Mouse (Mus musculus): Measurements from ENCODE around the gene Mgmt.
A peak's percentile ranks its signal among the peaks of the same experiment; 100 is the strongest.

Gene Mgmt

DNA sequence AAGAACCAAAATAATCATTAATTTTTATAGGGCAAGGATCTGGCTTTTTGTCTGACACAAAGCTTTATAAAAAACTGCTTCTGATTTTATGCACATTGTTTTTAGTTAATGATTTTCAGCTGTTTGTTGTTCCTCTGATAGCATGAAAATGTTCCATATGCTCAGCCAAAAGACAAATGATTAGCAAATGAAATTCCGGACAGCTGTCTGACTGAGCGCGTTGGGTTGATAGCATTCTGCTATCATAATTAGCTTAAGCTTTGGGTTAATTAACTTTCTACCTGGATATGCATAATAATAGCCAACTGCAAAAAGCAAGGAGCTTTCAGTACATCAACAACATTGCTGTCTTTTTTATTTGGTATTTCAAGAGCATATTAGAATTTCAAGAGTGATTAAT lies 108.0 kb downstream of the Mgmt start:
- DNase-seq (ENCODE audit: low spot score) = no peak

DNA sequence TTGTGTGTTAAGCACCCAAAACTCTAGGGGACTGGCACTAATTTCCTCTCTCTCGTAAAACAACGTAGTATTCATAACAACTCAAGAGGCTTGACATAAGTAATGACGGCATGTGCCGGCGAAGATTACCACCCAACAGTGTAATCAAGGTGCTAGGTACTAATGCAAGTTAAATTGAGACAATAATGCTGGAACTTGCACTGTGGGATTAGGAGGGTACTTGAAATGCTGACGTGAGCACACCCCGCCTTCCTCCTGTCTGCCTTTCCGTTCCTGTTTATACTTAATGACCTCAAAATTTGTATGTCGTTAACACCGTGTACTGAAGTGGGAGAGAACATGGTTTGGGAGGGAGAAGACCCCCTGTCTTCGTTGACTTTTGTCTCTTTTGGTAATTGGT lies 110.9 kb downstream of the Mgmt start:
- no peak for DNase-seq (ENCODE audit: low spot score)

DNA sequence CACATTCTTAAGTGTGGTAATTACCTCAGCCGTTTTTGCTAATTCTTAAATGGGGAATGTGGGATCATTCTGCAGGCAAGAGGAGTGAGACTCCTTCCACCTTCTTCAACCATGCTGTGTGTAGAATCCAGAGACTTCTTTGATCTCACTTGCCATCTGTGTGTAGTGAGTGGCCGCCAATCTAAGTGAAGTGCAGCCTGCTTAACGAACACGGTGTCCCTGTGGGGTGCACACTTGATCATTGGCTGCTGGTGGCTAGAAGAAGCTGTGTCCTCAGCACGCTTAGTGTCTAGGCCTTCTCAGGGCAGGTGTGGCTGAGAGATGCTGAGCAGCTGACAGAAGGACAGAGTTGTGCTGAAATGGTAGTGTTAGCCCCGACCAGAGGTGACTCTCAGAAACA lies 113.9 kb downstream of the Mgmt start:
- no peak for DNase-seq (ENCODE audit: low spot score)

DNA sequence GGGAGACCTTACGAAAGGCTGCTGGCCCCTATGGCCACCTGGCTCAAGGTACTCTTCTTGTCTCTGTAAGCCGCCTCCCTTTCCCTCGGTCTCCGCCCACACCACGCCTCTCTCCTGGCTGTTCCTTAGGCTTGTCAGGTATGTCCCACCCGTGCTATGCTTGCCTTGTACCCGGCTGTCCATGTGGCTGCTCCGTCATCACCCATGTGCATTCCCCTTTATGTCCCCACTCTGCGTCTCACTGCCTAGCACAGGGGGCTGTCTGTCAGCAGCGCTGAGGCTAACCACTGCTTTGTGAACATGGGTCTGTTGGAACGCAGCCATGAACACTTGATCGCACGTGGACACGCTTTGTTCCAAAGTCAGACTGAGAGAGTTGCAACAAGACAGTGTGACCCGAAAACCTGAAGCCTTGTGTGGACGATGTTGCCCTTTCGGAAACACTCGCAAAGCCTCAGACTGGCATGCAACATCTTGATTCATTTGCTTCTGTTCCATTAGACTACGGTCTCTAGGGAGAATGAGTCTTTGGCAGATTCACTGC lies 115.4 kb downstream of the Mgmt start:
- no peak for DNase-seq (ENCODE audit: low spot score)

DNA sequence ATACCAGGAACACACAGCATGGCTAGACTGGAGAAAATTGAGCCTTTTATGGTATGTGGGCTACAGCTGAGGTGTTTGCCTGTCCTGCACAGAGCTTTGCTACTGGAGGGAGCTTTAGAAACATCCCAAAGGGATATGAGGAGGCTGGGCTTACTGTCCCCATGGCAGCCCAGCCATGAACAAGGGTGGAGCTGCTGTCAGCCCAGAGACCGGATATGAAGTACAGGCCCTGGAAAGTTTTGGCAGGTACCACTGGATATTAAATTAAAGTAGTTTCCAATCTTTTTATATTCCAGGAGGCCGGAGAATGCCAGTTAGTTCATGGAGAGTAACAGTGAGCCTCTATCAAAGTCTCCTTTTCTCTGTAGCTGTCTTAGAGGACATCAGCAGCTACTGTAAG lies 116.0 kb downstream of the Mgmt start:
- no peak for DNase-seq (ENCODE audit: low spot score)

DNA sequence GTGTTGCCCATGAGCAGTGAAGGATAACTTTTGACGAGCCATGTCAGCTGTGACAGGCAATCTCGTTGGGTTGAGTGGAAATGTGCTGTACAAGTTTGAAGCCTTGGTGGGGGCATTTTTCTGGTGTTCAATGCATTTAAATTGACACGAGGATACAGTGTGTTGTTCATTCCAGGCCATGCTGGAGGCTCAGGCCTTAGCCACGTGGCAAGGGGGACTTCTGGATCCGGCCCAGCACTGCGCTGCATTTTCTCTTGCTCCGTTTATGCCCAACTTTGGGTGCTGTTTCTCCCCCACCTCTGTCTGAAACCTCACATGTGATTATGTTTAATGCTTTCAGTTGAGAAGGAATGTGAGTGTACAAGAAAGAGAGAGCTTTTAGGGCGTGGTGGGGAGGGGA lies 118.3 kb downstream of the Mgmt start:
- DNase-seq (ENCODE audit: low spot score) = no peak

DNA sequence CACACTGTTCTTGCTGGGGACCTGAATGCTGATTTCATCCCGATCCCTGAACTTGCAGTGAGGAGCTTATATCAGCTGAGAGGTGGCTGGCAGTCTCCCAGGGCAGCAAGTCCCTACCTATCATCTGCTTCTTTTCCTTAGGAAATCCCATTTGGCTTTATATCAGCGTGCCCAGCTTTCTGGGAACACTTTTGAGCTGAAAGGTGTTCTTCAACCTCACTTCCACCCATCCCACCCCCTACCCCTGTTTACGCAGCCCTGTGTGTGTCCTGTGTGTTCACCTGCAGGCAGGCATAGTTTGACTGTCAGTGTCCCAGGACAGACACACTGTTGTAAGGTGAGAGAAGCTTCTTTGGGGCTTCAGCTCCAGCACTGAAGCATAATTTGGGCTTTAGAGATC lies 119.0 kb downstream of the Mgmt start:
- DNase-seq (ENCODE audit: low spot score) = no peak

DNA sequence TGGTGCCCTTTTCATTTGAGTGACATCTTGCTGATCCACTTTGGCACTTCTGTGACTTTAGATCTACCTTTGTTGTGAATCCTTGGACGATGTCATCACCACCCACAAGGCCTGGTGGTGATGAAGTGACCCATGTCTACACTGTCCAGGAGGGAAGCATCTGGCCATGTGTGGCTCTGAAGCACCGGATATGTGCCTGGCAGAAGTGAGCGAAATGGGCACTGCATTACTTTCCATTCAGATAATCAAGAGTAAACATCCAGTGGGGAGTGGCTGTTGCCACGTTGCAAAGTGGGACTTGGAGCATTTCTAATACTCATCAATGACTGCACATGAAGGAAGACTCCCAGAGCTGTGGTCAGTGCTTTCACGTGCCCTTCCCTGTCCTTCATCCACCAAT lies 124.2 kb downstream of the Mgmt start:
- DNase-seq (ENCODE audit: low spot score) = no peak

DNA sequence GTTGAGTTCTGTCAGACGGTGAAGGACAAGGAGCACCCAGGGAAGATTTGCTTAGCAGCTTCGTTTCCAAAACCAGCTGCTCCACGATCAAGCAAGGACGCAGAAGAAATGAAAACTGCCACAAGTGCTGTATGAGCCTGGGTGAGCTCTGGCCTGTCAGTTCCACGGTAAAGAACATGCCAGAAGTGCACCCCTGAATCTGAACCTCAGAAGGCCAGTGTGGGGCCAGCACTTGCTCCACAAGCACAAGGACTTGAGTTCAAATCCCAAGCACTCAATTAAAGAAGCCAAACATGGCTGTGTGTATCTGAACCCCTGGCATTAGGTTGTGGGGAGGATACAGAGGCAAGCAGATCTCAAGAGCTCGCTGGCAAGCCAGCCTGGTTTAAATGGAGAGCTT lies 125.8 kb downstream of the Mgmt start:
- no peak for DNase-seq (ENCODE audit: low spot score)

DNA sequence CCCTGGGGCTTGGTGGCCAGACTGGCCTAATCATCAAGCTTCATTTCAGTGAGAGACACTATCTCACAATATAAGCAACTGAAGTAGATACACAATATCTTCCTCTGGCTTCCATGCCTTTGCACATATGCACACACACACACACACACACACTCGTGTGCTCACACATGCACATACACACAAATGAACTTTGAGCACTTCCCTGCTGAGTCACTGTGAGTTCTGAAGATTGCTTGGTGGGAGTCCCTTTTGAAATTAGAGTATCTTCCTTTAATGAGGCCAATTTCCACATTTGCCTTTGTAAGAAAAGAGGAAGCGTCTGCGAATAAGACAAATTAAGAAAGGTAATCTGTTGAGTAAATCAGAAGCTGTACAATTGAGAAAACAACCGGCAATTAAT lies 136.4 kb downstream of the Mgmt start:
- DNase-seq (ENCODE audit: low spot score) = no peak

DNA sequence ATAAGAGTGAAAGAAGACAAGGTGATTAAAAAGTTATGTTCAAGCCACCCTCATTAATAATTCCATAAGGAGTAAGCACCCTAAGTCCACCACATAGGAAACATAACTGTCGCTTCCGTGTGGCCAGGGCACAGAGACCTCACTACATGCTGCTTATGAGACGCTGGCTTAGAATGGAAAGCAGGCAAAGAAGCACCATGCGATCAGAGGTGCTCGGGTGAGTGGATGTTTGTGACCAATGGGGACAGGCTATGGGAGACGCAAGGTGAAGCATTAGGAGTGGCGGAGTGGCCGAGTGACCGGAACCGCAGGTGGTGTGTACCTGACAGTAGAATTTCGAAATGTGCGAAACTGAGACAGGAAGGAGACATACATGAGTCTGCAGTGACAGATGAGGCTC lies 138.8 kb downstream of the Mgmt start:
- no peak for DNase-seq (ENCODE audit: low spot score)

DNA sequence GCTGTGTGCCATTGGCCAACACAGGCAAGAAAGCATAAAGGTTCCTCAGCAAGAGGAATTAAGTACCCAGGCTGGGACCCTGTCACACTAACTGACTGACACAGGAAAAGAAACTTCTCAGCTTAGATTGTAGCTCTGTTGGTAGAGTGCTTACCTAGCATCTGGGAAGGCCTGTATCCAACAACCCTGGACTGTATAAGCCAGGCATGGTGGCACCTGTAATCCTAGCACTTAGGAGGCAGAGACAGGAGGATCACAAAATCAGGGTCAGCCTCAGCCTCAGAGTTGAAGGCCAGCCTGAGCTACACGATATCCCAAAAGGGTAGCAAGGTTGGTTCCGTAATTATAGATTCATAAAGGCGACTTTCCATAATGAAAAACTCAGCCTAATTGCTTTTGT lies 140.6 kb downstream of the Mgmt start:
- no peak for DNase-seq (ENCODE audit: low spot score)

DNA sequence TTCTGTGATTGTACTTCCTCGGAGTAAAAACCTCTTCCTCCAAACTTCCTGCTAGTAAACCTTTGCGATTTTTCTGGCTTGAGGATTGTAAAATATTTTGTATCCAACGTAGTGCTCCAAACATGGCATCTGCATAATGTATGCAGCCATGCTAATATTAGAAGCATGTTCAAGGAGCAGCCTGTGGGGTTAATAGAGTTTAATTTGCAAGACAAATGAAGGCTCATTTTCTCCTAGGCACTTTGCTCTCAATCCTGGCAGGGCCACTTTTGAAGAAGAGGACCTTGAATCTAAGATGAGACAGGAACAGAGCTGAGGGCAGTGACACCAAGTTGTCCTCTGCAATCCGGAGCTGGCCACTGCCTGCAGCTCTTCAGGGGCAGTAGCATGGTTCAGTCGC lies 141.5 kb downstream of the Mgmt start:
- DNase-seq (ENCODE audit: low spot score) = no peak

DNA sequence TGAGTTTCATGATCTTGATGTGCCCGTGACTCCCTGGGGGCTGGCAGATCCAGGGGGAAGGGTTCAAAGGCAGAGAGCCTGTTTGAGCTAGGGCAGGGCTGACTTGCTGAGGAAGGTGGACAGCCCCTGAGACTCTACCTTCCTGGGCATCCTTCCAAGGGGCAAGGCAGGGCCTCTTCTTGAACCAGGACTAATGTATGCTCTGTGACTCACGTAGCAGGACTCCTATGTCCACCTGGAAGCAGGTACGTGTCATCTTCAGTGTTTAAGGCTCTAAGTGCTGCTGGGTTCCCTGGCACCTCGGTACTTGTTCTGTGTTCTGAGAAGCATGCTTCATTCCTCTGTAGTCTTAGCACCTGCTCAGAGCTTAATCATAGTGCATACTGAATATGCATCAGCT lies 143.1 kb downstream of the Mgmt start:
- no peak for DNase-seq (ENCODE audit: low spot score)

DNA sequence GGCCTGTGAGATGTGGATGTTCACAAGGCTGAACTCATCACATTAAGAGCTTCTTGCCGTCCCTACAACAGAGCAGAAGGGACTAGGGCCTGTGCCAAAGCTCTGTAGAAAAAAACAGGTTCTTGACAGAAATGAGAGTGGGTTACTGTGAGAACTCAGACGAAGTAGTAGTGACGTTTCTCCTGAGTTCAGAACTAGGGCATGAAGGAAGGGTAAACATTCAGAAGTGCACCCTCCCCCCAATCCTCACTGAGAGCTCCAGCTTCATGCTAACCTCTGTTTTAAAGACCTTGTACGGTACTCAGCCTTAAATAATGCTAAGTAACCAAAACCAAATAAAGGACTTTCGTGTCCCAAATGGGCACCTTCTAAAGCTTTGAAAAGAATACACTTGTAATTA lies 143.5 kb downstream of the Mgmt start:
- DNase-seq (ENCODE audit: low spot score) = no peak

DNA sequence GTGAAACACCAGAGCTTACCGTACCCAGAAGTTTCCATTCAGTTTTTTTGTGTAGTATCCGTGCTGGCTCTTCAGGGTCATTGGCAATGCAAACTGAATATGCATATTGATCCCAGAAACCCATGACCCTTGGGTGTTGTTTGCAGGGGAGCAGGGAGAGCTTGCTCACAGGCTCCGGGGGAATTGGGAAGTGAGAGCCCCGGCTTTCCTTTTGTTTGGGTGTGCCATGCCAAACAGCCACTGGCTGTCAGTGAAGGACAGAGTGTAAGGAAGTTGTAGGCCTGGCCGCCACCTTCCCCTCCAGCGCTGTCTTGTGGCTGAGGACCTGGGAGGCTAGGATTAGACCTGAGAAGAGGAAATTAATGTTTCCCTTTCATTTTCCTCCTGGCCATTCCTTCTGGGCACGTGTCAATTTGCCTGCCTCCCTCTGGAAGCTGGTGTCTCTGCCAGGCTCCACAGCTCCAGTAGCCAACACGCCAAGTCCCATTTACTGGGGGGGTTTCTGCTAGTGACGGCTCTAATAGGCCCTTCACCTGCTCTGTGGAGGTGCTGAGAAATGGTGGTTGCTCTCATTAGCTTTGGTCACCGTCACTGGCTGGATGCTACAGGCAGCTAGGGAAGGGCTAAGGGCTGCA lies 144.0 kb downstream of the Mgmt start:
- no peak for DNase-seq (ENCODE audit: low spot score)

DNA sequence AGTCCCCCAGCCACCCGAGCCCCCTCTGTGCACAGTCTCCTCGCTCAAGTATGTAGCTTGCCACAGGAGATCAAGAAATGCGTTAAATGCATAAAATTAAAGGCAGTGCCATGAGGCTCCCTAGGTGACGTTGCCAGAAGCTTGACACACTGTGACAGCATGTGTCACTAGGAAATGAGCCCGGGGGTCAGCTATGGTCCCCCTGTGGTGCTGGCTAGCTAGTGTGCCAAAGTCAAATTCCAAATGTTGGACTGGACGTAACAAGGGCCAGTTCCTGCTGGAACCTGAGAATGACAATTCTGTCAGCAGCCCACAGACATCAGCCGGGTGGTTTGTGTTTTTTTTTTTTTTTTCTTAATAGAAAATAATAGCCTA lies 144.5 kb downstream of the Mgmt start:
- DNase-seq (ENCODE audit: low spot score) = no peak

DNA sequence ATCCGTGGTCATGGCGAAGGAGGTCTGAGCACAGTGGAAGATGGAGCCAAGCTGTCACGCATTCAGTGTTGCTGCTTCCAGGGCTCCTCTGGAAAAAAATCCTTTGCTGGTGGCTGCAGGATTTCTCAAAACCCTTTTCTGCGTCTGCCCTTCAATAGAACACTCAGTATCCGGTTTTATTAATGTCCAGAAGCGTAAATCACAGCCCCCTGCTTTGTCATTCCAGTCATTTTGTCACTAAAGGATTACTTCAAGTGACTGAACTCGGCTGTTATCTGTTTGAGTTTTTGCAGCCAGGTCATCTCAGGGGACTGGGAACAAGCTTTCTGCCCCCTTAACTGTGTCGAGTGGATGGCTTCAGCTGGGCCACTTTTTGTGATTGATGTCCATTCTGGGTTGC lies 146.2 kb downstream of the Mgmt start:
- peak; percentile 61 for DNase-seq (ENCODE audit: low spot score)

DNA sequence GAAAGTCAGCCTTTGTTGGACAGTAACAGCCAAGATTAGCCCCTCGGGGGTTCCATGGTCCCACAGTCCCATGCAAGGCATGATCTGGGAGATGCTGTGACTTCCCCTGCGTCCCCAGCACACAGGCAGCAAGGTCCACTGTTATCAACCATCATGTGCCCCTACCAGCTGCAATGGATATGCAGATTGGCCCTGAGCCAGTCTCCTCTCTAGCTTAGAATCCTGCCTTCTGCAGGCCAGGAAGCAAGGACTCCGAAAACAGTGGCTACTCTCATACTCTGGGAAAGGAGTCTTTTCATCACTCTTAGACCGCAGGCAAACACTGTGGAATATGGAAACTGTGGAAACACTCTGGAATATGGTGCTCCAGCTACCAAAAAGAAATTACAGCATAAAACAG lies 152.5 kb downstream of the Mgmt start:
- DNase-seq (ENCODE audit: low spot score) = no peak

DNA sequence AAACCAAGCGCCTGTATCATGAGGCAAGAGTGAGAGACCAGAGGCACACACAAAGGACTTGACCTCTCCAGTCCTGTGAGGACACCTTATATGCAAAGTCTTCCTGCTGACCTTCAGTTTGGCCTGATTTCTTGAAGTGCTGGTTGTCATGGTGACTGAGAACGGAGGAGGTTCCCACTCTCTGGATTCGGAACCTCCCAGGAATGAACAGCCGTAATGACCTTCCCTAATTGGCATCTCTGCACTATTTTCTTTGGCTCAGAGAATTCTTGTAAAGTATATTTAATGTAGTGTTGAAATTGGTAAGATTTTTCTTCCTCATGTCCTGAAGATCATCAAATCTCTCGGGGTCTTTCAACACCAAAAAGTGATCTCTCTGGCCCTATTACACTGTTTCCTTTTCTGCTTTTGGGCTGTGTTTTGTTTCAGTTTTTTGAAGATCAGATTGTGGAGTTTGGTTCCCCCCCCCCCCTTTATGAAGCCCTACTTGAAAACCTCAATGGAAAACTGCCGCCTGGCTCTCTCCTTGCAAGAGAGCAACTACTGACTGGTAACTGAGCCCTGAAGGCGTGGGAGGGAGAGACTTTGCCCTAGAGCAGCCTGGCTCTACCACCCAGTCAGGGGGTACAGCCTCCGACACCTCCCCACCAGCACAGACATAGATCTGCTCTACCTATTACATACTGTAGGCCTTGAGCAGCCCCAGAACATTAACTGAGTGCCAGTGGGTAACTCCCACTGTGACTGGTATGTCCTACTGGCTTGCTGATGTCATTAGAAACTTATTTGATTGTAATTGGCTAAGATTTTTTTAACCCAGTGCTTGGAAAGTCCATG lies 153.9 kb downstream of the Mgmt start:
- peak; percentile 42 for DNase-seq (ENCODE audit: low spot score)

DNA sequence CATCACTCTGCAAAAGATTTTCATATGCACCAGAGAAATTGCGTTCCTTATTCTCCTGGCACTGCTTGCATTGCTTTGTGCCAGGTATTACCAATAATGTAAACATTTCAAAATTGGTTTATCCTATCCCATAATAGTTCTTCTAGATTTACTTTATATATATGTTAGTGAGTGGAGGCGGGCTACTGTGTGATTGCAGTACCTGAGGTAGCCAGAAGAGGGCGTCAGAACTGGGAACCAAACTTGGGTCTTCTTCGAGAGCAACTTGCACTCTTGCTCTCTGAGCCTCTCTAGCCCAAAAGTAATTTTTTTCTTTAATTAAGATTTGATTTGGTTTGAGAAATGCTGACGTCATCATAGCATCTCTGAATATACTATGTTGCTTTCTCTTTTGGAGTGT lies 159.9 kb downstream of the Mgmt start:
- DNase-seq (ENCODE audit: low spot score) = no peak

DNA sequence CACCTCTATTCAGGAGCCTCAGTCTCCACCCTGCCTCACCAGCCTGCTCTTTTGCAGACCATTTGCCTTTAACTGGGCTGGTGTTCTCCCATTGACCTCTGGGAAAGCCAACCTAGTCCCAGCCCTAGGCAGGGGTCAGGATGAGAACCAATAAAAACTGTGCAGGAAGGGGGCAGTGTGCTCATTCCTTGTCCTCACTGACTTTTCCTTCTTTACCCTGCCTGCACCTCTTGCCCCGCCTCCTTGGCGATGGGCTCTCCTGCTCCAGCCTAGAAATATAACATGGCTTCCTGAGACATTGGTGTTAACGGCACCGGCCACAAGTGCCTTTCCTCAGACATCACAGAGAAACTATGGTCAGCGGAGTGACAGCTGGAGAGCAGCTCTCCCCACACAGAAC lies 161.7 kb downstream of the Mgmt start:
- DNase-seq (ENCODE audit: low spot score) = peak; percentile 36

DNA sequence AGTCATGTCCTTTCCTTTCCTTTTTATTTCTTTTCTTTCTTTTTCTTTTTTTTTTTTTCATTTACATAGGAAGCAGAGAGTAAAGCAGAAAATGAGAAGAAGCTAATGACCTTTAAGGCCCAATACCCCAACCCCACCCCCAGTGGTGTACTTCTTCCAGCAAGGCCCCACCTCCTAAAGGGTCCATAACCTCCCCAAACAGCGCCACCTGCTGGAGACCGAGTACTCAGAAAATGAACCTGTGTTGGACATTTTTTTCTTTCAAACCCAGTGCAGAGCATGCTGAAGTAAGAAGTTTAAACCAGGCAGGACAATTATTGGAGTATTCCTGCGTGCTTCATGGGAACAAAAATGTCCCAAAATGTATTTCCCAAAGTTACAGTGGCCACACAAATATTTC lies 166.1 kb downstream of the Mgmt start:
- peak; percentile 35 for DNase-seq (ENCODE audit: low spot score)

DNA sequence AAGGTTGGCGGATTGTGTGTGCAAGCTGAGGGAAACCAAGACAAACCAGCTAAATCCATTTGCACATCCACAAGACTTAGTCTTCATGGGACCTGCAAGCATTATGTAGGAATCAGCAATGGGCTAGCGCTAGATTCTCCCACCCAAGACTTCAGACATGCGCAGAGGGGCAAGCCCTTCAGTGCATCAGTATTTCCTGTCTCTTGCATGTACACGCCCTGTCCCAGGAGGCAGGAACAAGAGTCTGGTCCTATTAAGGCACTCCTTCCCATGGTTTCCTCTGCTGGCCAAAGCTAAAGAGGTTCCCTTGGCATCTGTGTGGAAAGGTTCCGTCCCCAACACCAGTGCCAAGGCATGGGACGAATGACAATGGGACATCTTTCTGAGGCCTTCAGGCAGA lies 166.7 kb downstream of the Mgmt start:
- no peak for DNase-seq (ENCODE audit: low spot score)

All from embryo, embryonic 10.5 days (tissue).